Mouse (Mus musculus): ENCODE data around the gene Slc25a48. TPM values are rescaled to one million over a fixed set of nuclear protein-coding genes. Genes with fewer than 3 reads are reported as not detected.

The Slc25a48 gene
- 0.32 and 0.42 TPM in 2 replicates for polyA plus RNA-seq (2015; fragmentation: Nextera tagmentation; extraction: Ambion mirVana)

DNA sequence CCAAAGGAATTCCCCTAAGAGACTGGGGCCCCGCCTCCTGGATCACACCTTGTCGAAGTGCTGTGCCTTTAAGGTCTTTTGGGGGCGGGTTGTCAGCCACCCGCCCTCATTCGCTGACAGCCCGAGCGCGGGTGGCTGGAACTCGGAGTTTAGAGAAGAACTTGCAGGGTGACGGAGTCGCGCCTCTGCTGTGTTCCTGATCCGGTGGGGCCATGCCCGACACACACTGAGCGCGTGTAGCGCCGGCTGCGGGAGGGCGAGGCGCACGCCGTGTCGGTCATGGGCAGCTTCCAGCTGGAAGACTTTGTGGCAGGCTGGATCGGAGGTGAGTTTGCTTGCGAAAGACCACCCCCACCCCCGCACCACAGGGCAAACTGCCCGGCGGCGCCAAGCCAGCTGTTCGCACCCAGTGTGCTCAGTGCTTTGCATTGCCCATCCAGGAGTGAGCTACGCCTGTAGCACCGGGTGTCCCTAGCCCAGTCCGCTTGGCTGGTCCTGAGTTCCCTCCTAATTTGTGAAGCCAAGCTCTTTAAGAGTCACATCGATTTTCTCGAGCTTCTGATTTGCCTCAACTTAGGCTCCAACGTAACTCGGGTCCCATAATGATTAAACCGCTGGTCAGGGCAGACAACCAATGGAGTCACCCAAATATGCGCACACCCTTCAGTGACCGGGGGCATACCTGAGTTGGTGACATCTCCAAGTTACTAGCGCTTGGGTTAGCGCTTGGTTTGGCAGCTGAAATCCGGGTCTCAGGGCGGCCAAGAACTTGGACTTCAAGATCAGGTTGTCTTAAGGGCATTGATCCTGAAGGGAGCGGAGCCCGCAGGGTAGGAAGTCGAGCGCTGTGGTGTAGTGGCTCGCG lies at the start of gene Slc25a48:
Gene Slc25a48 (plus strand): TSS at position 145 of the 865 bp plus-strand sequence.
- peaks cover 67% of the 10 kb centered on the region for H3K27me3 ChIP-seq
- 5% methylated on average over 51 of the region's 51 CpGs for WGBS

DNA sequence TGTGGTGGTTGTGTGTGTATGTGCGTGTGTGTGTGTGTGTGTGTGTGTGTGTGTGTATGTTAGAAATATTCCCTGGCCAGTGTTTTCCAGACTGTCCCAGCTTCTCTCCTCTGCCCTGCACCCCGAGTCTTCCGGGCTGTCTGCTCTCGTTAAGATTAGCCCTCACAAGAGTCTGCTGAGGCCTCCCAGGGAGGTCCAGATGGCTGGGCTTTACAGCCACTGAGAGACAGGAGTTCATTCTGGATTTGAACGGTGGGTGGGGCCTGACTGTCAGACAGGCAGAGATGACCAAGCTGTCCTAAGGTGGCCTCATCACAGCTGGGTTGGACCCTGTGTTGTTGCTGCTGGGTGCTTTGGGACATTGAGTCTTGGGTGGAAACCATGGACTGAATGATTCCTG lies 40.6 kb upstream of the Slc25a48 start:
- Histone ChIP-seq H3K27ac (no peak overlapping the region), H3K36me3 (no peaks in the 10 kb centered on the region), H3K27me3 (no peaks in the 10 kb centered on the region), H3K4me1 (peaks cover 26% of the 10 kb centered on the region), H3K9me3 (no peaks in the 10 kb centered on the region), H3K4me2 (no peak overlapping the region), H3K9ac (no peak overlapping the region), H3K4me3 (no peak overlapping the region)
- 33% methylated on average over 5 of the region's 5 CpGs for WGBS
- no peak for ATAC-seq (ENCODE audit: insufficient number of reproducible peaks, insufficient read depth, low FRiP score, low TSS enrichment, low read depth)

More for the DNA sequence above, at the start of gene Slc25a48:
- H3K4me1 ChIP-seq: peaks cover 36% of the 10 kb centered on the region
- peak within 1 kb of the TSS; percentile 47 for H3K4me3 ChIP-seq
- H3K27ac ChIP-seq: no peak within 1 kb of the TSS
- H3K9ac ChIP-seq: peak within 1 kb of the TSS; percentile 65
- H3K9me3 ChIP-seq: no peaks in the 10 kb centered on the region
- no peak for ATAC-seq (ENCODE audit: insufficient number of reproducible peaks, insufficient read depth, low FRiP score, low TSS enrichment, low read depth)
- no peaks in the 10 kb centered on the region for H3K36me3 ChIP-seq
- peak within 1 kb of the TSS; percentile 79 for H3K4me2 ChIP-seq

DNA sequence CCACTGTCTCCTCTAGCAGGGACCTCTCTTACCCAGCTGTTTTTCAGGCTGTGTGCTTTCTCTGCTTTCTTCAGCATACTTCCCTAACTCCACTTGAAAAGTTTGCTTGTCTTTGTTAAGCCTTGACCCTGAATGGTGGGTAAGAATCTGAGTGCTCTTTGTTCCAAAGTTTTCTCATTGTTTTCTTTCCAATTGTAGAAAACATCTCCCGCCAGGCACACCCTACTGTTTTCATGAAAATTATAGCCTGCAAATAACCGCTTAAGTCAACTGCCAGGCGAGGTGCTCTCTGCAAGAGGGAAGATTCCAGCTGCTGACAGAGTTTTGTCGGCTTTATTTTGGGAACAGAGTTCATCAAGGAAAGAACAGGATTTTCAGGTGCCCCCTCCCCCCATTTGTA lies 37.0 kb upstream of the Slc25a48 start:
- 0 out of 2 replicates have a peak overlapping the region, but pooled peaks have one; percentile 35 for H3K27ac ChIP-seq
- H3K36me3 ChIP-seq: no peaks in the 10 kb centered on the region
- no peak overlapping the region for H3K4me3 ChIP-seq
- peaks cover 52% of the 10 kb centered on the region for H3K4me1 ChIP-seq
- ATAC-seq (ENCODE audit: insufficient number of reproducible peaks, insufficient read depth, low FRiP score, low TSS enrichment, low read depth): no peak
- no peaks in the 10 kb centered on the region for H3K27me3 ChIP-seq
- no peak overlapping the region for H3K9ac ChIP-seq
- H3K9me3 ChIP-seq: no peaks in the 10 kb centered on the region
- H3K4me2 ChIP-seq: no peak overlapping the region
- WGBS: 46% methylated on average over 4 of the region's 4 CpGs

DNA sequence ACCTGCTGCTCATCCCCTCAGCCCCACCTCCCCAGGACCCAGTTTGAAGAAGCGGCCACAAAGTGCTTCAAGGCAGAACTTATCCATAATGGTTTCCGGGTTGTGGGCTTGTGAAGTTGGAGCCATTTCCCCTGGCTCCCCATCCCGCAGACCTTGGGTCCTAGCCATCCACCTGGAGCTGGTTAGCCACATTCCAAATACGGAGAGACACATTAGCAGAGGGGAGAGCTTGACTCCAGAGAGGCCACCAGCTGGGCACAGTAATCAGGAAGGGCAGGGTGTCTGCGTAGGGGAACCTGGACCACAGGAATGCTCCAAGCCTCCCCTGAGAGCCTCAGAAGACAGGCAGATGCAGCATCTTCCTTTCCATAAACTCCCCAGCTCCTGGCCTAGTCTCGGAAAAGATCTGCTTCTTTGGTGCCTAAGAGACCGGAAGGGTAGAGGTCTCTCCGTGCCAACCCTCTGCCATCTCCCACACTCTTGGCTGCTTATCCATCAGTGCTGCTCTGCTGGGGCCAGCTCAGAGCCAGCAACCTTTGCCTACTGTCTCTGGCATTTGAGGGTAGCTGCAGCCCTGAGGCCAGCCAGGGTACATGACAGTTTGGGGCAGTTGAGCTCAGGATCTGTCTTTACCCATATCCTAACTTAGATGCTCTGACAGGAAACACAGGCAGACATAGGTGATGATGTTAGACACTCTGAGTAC lies 34.6 kb upstream of the Slc25a48 start:
- Histone ChIP-seq H3K9ac (no peak overlapping the region), H3K27ac (peak overlapping the region; percentile 73), H3K36me3 (no peaks in the 10 kb centered on the region), H3K4me1 (peaks cover 44% of the 10 kb centered on the region), H3K4me2 (no peak overlapping the region), H3K27me3 (no peaks in the 10 kb centered on the region), H3K9me3 (no peaks in the 10 kb centered on the region), H3K4me3 (no peak overlapping the region)
- WGBS: 33% methylated on average over 8 of the region's 8 CpGs
- ATAC-seq (ENCODE audit: insufficient number of reproducible peaks, insufficient read depth, low FRiP score, low TSS enrichment, low read depth): peak; percentile 54; the same call in 1 of the 2 replicates

DNA sequence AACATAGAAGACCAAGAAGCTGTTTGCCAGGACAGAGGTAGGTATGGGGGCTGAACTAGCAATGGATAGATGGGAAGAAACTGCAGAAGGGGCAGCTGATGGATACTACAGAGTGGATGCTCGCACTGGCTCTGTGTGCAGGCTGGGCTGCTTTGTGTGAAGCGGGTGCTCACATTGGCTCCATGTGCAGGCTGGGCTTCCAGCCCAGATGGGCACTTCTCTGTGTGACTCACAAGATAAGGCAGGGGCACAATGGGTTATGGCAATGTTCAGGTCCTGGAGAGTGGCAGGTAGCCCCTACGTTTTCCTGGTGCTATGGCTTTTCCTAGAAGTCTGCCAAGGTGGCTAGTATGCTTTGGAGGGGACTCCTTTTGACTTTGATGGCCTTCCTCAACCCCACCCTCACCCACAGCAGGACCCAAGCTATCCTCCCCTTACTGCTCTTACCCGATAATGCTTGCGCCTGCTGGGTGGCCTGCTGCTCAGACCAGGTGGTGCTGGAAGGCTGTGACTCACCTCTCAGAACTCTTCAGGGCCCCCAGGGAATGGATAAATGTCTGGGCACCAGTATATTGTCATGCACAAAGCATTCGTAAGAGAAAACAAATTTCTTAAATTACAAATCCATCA lies 33.5 kb upstream of the Slc25a48 start:
- Histone ChIP-seq H3K4me3 (no peak overlapping the region), H3K9me3 (no peaks in the 10 kb centered on the region), H3K4me2 (no peak overlapping the region), H3K9ac (no peak overlapping the region), H3K36me3 (no peaks in the 10 kb centered on the region), H3K27me3 (no peaks in the 10 kb centered on the region), H3K27ac (peak overlapping the region; percentile 39; the same call in 1 of the 2 replicates), H3K4me1 (peaks cover 44% of the 10 kb centered on the region)
- WGBS: 64% methylated on average over 6 of the region's 6 CpGs
- no peak for ATAC-seq (ENCODE audit: insufficient number of reproducible peaks, insufficient read depth, low FRiP score, low TSS enrichment, low read depth)

DNA sequence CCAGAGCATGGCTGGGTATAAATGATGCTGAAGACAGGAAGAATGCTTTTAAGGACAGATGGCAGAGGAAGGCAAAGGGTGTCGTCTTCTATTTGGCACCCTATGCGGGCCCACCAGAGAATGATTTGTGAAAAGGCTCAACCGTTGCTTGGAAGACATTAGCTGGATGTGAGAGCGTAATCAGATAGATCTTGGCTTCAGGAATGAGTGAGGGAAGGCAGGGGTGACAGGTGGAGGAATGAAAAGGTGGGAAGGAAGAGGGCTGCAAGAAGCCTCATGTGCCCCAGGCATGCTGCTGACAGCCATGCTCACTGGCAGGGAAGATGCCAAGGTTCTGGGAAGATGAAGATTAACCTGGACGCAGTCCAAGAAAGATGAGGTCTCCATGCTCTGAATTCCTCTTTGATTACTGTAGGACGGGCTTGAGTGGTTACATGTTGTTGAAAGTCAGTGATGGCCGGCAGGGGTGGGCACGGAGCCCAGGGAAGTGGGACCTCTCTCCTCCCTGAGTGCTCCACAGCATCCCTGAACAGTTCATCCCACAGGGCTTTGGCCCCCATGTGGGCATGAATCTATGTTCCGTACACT lies 25.8 kb upstream of the Slc25a48 start:
- peaks cover 12% of the 10 kb centered on the region for H3K9me3 ChIP-seq
- H3K27ac ChIP-seq: peak overlapping the region; percentile 7; the same call in 1 of the 2 replicates
- no peak for ATAC-seq (ENCODE audit: insufficient number of reproducible peaks, insufficient read depth, low FRiP score, low TSS enrichment, low read depth)
- no peaks in the 10 kb centered on the region for H3K36me3 ChIP-seq
- H3K4me1 ChIP-seq: peaks cover 9% of the 10 kb centered on the region; the same call in 1 of the 2 replicates
- H3K4me2 ChIP-seq: no peak overlapping the region
- H3K4me3 ChIP-seq: no peak overlapping the region
- peaks cover 4% of the 10 kb centered on the region; the same call in 1 of the 2 replicates for H3K27me3 ChIP-seq
- no peak overlapping the region for H3K9ac ChIP-seq
- WGBS: 67% methylated on average over 9 of the region's 9 CpGs

DNA sequence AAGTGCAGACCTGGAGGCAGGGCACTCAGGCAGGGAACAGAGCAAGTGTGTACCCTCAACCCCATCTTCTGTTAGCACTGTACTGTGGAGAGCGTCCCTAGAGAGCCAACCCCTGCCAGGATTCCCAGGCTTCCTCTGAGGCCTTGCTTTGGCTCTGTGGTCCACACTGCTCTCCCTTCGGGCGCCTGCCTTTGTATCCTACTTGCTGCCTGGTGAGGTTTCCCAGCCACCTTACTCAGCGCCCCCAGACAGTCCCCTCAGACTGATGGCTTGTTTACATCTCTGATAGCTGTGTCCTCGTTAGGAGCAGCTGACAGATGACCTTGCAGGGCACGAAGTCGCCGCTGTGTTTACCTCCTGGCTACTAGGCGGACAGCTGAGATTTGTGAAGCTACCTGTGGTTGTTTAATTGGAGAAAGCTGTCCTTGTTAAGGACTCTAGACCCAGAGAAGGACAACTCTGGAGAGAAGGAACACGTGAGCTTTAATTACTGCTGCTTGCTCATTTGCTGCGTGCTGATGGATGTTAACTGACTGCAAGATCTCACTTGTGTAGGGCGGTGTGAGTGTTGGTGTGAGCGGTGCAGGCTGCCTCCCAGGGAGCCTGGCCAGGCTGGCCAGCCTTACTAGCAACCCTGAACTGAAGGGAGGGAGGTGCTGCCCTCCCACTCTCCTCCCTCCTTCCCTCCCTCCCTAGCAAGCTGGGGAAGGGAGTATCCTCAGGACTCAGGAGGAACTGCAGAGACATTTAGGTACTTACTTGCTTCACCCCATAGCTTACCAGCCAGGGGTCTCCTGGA lies 19.3 kb upstream of the Slc25a48 start:
- Histone ChIP-seq H3K4me1 (peaks cover 32% of the 10 kb centered on the region), H3K9ac (no peak overlapping the region), H3K27me3 (no peaks in the 10 kb centered on the region), H3K4me2 (no peak overlapping the region), H3K36me3 (no peaks in the 10 kb centered on the region), H3K4me3 (no peak overlapping the region), H3K27ac (no peak overlapping the region), H3K9me3 (peaks cover 5% of the 10 kb centered on the region)
- 38% methylated on average over 13 of the region's 13 CpGs for WGBS
- ATAC-seq (ENCODE audit: insufficient number of reproducible peaks, insufficient read depth, low FRiP score, low TSS enrichment, low read depth): no peak

DNA sequence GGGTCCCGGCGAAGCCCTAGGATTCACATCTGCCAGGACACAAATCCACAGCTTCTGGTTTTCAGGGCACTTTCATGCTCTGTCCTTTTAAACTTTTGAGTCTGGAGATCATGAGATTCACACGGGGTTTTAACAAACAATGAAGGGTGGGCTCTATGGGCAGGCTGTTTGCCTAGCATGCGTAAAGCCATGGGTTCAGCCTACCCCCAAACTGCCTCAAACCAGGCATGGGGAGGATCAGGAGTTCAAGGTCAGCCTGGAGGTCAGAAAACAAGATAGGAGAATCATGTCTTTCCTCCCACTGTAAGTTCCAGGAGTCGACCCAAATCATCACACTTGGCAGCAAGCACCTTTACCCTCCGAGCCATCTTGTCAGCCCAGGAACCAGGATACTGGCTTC lies 18.6 kb upstream of the Slc25a48 start:
- peaks cover 32% of the 10 kb centered on the region for H3K4me1 ChIP-seq
- H3K27me3 ChIP-seq: no peaks in the 10 kb centered on the region
- no peaks in the 10 kb centered on the region for H3K36me3 ChIP-seq
- no peak overlapping the region for H3K27ac ChIP-seq
- H3K4me2 ChIP-seq: no peak overlapping the region
- H3K9me3 ChIP-seq: no peaks in the 10 kb centered on the region
- WGBS: 74% methylated on average over 6 of the region's 6 CpGs
- ATAC-seq (ENCODE audit: insufficient number of reproducible peaks, insufficient read depth, low FRiP score, low TSS enrichment, low read depth): no peak
- no peak overlapping the region for H3K9ac ChIP-seq
- H3K4me3 ChIP-seq: no peak overlapping the region

DNA sequence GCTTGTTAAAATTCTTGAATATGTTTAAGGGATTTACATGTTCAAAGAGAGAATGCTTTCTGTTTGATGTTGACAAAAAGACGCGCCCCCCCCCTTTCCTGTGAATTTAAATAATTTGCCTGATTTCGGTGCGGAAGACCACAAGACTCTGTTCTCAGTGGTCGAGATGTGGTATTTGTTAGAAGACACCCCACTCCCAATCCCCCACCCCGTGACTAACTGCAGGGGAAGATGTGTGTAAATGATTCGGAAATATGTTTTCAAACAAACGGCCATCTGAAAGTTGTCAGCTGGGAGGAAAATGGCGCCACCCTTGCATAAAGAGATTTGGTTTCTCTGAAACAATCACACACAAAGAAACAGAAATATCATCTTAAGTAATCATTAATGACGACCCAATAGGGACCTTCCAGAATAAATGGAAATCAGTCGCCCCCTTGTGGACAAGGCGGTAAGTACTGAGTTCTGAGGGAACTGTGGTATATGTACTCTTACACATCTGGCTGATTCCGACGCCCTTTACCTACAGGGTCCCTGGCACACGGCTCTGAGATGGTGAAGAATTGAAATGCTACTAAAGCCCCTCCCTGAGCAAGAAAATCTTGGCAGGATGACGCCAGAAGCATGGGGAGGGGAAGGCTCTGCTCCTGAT lies 16.0 kb upstream of the Slc25a48 start:
- Histone ChIP-seq H3K9ac (peak overlapping the region; percentile 49; the same call in 1 of the 2 replicates), H3K36me3 (no peaks in the 10 kb centered on the region), H3K4me3 (no peak overlapping the region; the same call in 1 of the 2 replicates), H3K4me1 (peaks cover 29% of the 10 kb centered on the region), H3K4me2 (peak overlapping the region; percentile 47), H3K27me3 (no peaks in the 10 kb centered on the region; the same call in 1 of the 2 replicates), H3K9me3 (no peaks in the 10 kb centered on the region), H3K27ac (peak overlapping the region; percentile 80)
- 8% methylated on average over 16 of the region's 16 CpGs for WGBS
- ATAC-seq (ENCODE audit: insufficient number of reproducible peaks, insufficient read depth, low FRiP score, low TSS enrichment, low read depth): no peak; the same call in 1 of the 2 replicates

DNA sequence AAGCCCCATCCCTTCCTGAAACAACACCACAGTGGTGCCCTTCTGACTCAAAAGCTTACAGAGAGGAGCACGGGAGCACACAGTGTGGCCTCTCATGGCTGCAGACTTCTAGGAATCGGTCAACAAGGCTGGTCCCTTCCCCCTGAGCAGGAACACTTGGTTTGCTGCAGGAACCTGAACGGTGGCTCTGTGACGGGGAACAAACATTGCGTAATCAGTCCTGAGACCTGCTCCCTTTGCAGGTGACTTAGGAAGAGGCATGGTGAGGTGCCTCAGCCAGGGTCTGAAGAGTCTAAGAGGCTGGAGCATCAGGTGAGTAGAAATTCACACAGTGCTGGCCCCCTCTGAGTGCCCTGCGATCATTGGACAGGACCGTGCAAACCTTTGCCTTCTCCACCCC lies 12.2 kb upstream of the Slc25a48 start:
- peaks cover 30% of the 10 kb centered on the region for H3K4me1 ChIP-seq
- no peaks in the 10 kb centered on the region for H3K36me3 ChIP-seq
- WGBS: 83% methylated on average over 7 of the region's 7 CpGs
- no peak overlapping the region for H3K4me2 ChIP-seq
- no peak for ATAC-seq (ENCODE audit: insufficient number of reproducible peaks, insufficient read depth, low FRiP score, low TSS enrichment, low read depth)
- no peak overlapping the region for H3K9ac ChIP-seq
- no peak overlapping the region for H3K4me3 ChIP-seq
- no peaks in the 10 kb centered on the region for H3K9me3 ChIP-seq
- no peak overlapping the region for H3K27ac ChIP-seq
- no peaks in the 10 kb centered on the region; the same call in 1 of the 2 replicates for H3K27me3 ChIP-seq
